In genomic region chr12:25268871-25269850, GRCm38 (mm10) we compare ENCODE assay signal across 12 mouse cellular contexts.
DNase-seq lines count a peak whose midpoint lies in the region; ATAC-seq and TF ChIP-seq lines count a peak whose summit lies in the region.
"Had no signal": no experiment of that assay in that cellular context is flagged by ENCODE, and none has a peak within 500 bp of the region (broad histone marks: within the 10 kb centered on the region; RNA-seq: fewer than 3 reads in every experiment).

No protein-coding gene starts in this region.

- H3K36me3 ChIP-seq in liver, adult 2 months (ENCODE audit: control insufficient read depth, insufficient read depth, low read length), result no peaks in the 10 kb centered on the region
- H3K36me3 ChIP-seq in liver, postnatal 0 days (replicated peaks; ENCODE audit: insufficient read depth, low read length), result no peaks in the 10 kb centered on the region
- H3K36me3 ChIP-seq: limb, embryonic 13.5 days had no signal

- DNase-seq in liver, adult 2 months (ENCODE audit: extremely low read depth, low read depth, low spot score), result peak; percentile 92
- DNase-seq in liver, postnatal 0 days, result no peak
- DNase-seq in urinary bladder, postnatal 14 days (ENCODE audit: low spot score), result peak; percentile 36
- DNase-seq in urinary bladder, adult 18-20 months (ENCODE audit: low spot score in 2 of 2), result no peak
- no peak for DNase-seq in natural killer cell, adult 2 months (ENCODE audit: low spot score in 2 of 2)
- no peak for DNase-seq in ovary, postnatal 14 days (ENCODE audit: low spot score)
- DNase-seq: cerebellum, adult 18-20 months; embryo, embryonic 11 days had no signal

- TF ChIP-seq EP300 in liver, postnatal 0 days (IDR thresholded peaks at IDR 0.05; ENCODE audit: low read depth), result no peak

- no peaks in the 10 kb centered on the region for H3K9me3 ChIP-seq in liver, postnatal 0 days (ENCODE audit: low read length)
- H3K9me3 ChIP-seq: limb, embryonic 13.5 days had no signal

- WGBS in liver, adult 2 months, result 66% methylated on average over 18 of the region's 18 CpGs
- 52% methylated on average over 18 of the region's 18 CpGs for WGBS in liver, postnatal 0 days (ENCODE audit: insufficient replicate concordance)

- H3K27me3 ChIP-seq in liver, adult 2 months (ENCODE audit: control insufficient read depth, insufficient read depth, low read length), result no peaks in the 10 kb centered on the region
- no peaks in the 10 kb centered on the region for H3K27me3 ChIP-seq in liver, postnatal 0 days (ENCODE audit: insufficient read depth, low read length)

- H3K9ac ChIP-seq in liver, adult 2 months (ENCODE audit: low read depth, low read length), result no peak overlapping the region
- no peak overlapping the region for H3K9ac ChIP-seq in liver, postnatal 0 days (replicated peaks)
- H3K9ac ChIP-seq: limb, embryonic 13.5 days had no signal

- no peak for TF ChIP-seq CTCF in liver, adult 2 months (IDR thresholded peaks at IDR 0.05; ENCODE audit: low read depth, low read length)
- TF ChIP-seq CTCF in liver, postnatal 0 days (IDR thresholded peaks at IDR 0.05; ENCODE audit: low read depth), result no peak

- no peak for TF ChIP-seq POLR2A in liver, adult 2 months (IDR thresholded peaks at IDR 0.05; ENCODE audit: extremely low read depth, insufficient read depth, low read length)

- H3K4me2 ChIP-seq in liver, postnatal 0 days (ENCODE audit: low read depth, low read length), result no peak overlapping the region
- H3K4me2 ChIP-seq: limb, embryonic 13.5 days had no signal

- H3K79me2 ChIP-seq in liver, adult 2 months (ENCODE audit: control insufficient read depth, insufficient read depth, low read length), result no peaks in the 10 kb centered on the region

- H3K4me1 ChIP-seq in liver, adult 2 months (ENCODE audit: control insufficient read depth, insufficient read depth, low read length), result peaks cover 22% of the 10 kb centered on the region
- peaks cover 14% of the 10 kb centered on the region for H3K4me1 ChIP-seq in liver, postnatal 0 days (ENCODE audit: insufficient read depth)

- peak overlapping the region; percentile 1; the same call in 1 of the 2 replicates for H3K27ac ChIP-seq in liver, adult 2 months (replicated peaks; ENCODE audit: insufficient read depth, low read depth, low read length)
- H3K27ac ChIP-seq in liver, postnatal 0 days (ENCODE audit: low read depth), result no peak overlapping the region
- H3K27ac ChIP-seq: kidney, postnatal 0 days; limb, embryonic 13.5 days had no signal

- no peak overlapping the region for H3K4me3 ChIP-seq in liver, adult 2 months (ENCODE audit: insufficient read depth, low read depth, low read length)
- no peak overlapping the region for H3K4me3 ChIP-seq in liver, postnatal 0 days (ENCODE audit: low read depth, low read length)
- H3K4me3 ChIP-seq: erythroblast, embryonic 14.5 days; limb, embryonic 13.5 days had no signal

- ATAC-seq in liver, postnatal 0 days, result no peak
- 0 out of 2 replicates have a peak, but pooled peaks have one; percentile 12 for ATAC-seq in granulocyte monocyte progenitor cell, adult 5-6 weeks (replicated peaks; ENCODE audit: poor library complexity, severe bottlenecking)

Comparison
In these comparisons a context has a peak if more than half of its experiments do, and no peak if none do; other contexts are left out.
1. DNase-seq: peak in liver, adult 2 months (single experiment) and urinary bladder, postnatal 14 days (single experiment); none in liver, postnatal 0 days (single experiment), urinary bladder, adult 18-20 months (0 of 2), natural killer cell, adult 2 months (0 of 2) and ovary, postnatal 14 days (single experiment).